Mouse (Mus musculus) stomach, postnatal 0 days (tissue): ENCODE measurements around the gene Dync2li1.

Experiments
- CTCF ChIP-seq: IDR thresholded peaks from 2 replicates; pipeline ENCODE4 v1.5.1; 2016; ENCODE audit warnings: antibody characterized with exemption, low read depth, mild to moderate bottlenecking, moderate library complexity
- EP300 ChIP-seq: optimal IDR thresholded peaks from 2 replicates; pipeline ENCODE3; 2016; ENCODE audit warnings: antibody characterized with exemption

GRCm38 (mm10) chr17:84696537-84696936 lies 70.2 kb downstream of the Dync2li1 start:
- TF ChIP-seq CTCF (no peak), EP300 (no peak)
